Mouse (Mus musculus) kidney, adult 2 months (tissue): Measurements from ENCODE around the gene Top2b.

Experiments used
- CTCF ChIP-seq: fragments of 200-500 bp; conservative IDR thresholded peaks from 2 replicates; pipeline ENCODE4 v1.5.1; 2011; ENCODE audit warnings: low read depth, mild to moderate bottlenecking, control low read depth, low read length, moderate library complexity, mixed read lengths; ENCODE audit not compliant: insufficient read depth, insufficient read length
- POLR2A ChIP-seq: fragments of 200-500 bp; IDR thresholded peaks from one replicate; pipeline ENCODE4 v1.6.1; 2011; ENCODE audit warnings: low read depth, low read length, control low read depth

DNA sequence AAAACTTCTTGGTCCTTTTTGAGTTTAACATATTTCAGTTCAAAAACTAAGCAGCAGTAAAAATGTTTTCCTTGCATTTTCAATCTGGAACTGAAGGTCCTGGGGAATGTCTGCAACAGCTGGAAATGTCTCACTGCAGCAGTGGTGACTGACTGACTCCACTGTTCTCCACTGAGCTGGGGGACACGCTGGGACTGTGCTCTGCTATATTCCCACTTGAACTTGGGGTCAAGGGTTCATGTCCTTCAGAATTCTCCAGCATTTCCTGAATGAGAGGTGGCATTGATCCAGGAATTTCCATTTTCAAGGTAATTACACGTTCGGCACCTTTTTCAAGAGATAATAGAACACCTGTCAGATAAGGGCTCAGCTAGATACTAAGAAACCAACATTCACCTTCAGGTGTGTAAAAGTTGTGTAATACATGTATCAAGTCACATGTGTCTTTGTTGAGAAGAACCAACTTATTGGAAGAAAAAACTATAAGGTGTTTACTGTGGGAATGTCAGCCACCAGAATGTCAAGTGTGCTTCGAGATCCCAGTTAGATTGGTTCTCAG, 67.0 kb downstream of the Top2b start:
- TF ChIP-seq CTCF (no peak), POLR2A (no peak)
